Mouse (Mus musculus) E14TG2a.4 (cell line): ENCODE data around the gene Prickle2.

Experiments
- CTCF ChIP-seq: conservative IDR thresholded peaks from 2 replicates; pipeline ENCODE4 v1.5.1; 2014; ENCODE audit warnings: low read length
- POU5F1 ChIP-seq: IDR thresholded peaks from 2 replicates; pipeline ENCODE4 v1.6.1; 2014; ENCODE audit warnings: low read length, borderline replicate concordance

GRCm38 (mm10) chr6:92451421-92451820 is 254.5 kb downstream of the Prickle2 start:
- TF ChIP-seq CTCF (no peak), POU5F1 (no peak)
